Mouse (Mus musculus) kidney, adult 2 months (tissue): ENCODE results near the gene Ssx2ip.

Experiments used
- CTCF ChIP-seq: fragments of 200-500 bp; conservative IDR thresholded peaks from 2 replicates; pipeline ENCODE4 v1.5.1; 2011; ENCODE audit warnings: low read depth, mild to moderate bottlenecking, control low read depth, low read length, moderate library complexity, mixed read lengths; ENCODE audit not compliant: insufficient read depth, insufficient read length
- POLR2A ChIP-seq: fragments of 200-500 bp; IDR thresholded peaks from one replicate; pipeline ENCODE4 v1.6.1; 2011; ENCODE audit warnings: low read depth, low read length, control low read depth

DNA sequence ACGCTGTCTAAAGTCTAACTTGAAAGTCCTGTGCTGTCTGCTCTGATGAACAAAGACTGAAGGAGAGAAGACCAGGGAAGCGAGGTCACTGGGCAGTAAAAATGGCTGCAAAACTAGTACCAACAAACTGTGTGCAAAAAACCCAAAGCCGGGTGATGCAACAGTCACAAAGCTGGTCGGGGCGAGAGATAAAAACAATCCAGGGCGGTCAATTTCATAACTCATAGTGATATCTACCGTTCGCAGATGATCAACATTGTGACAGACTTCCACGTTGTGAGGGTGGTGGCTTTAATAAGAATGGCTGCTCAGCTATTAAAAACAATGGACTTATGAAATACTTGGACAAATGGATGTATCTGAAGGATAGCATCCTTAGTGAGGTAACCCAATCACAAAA lies 39.0 kb upstream of the Ssx2ip start:
- TF ChIP-seq POLR2A (no peak), CTCF (no peak)
